ENCODE assay signal across 8 mouse cellular contexts in the genomic region with DNA sequence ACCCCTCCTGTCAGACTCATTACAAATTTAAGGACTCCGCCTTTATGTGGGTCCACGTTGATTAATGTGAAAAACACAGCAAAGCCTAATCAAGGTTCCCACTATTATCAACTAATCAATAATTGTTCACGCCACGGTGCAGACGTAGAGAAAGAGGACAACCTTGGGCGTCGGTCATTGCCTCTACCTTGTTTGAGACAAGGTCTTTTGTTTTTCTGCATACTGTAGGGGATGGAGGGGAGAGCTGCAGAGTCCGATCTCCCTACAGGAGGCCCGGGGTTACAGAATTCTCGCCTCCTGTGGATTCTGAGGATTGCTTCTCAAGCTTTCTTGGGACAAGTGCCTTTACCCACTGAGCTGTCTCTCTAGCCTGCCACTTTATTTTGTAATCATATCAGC. TPM values are rescaled to one million over a fixed set of nuclear protein-coding genes. Genes with fewer than 3 reads are reported as not detected.
A peak's percentile ranks its signal among the peaks of the same experiment; 100 is the strongest.
DNase-seq lines count a peak whose midpoint lies in the region; ATAC-seq and TF ChIP-seq lines count a peak whose summit lies in the region.

No protein-coding gene starts in this region.

- DNase-seq in embryo, embryonic 11.5 days (ENCODE audit: low read depth, low spot score) = peak; percentile 2
- DNase-seq in embryo, embryonic 9.5 days (ENCODE audit: extremely low spot score) = no peak
- peak; percentile 10 for DNase-seq in thymus, postnatal 14 days
- no peak for DNase-seq in thymus, postnatal 0 days (ENCODE audit: low spot score)
- DNase-seq in kidney, postnatal 0 days (ENCODE audit: low spot score) = peak; percentile 12
- DNase-seq in c-Kit-positive CD71-positive TER-119-positive erythroid progenitor cells, embryonic 14.5 days (ENCODE audit: low spot score) = no peak
- no peak for DNase-seq in spleen, postnatal 14 days (ENCODE audit: low spot score in 2 of 2)

- peak overlapping the region; percentile 91 for H3K4me3 ChIP-seq in kidney, postnatal 0 days (replicated peaks; ENCODE audit: low read depth, low read length)
- H3K4me3 ChIP-seq in neural tube, embryonic 13.5 days = peak overlapping the region; percentile 75

- H3K9me3 ChIP-seq in kidney, postnatal 0 days (replicated peaks; ENCODE audit: low read length) = no peaks in the 10 kb centered on the region
- no peaks in the 10 kb centered on the region for H3K9me3 ChIP-seq in neural tube, embryonic 13.5 days

- no peaks in the 10 kb centered on the region for H3K4me1 ChIP-seq in kidney, postnatal 0 days (replicated peaks; ENCODE audit: insufficient read depth, low read length)
- H3K4me1 ChIP-seq in neural tube, embryonic 13.5 days (replicated peaks) = peaks cover 30% of the 10 kb centered on the region

- H3K36me3 ChIP-seq in kidney, postnatal 0 days (ENCODE audit: insufficient read depth, low read length) = no peaks in the 10 kb centered on the region
- peaks cover 25% of the 10 kb centered on the region for H3K36me3 ChIP-seq in neural tube, embryonic 13.5 days

- WGBS in kidney, postnatal 0 days = 2% methylated on average over 10 of the region's 10 CpGs
- 1% methylated on average over 10 of the region's 10 CpGs for WGBS in neural tube, embryonic 13.5 days

- H3K27me3 ChIP-seq in kidney, postnatal 0 days (ENCODE audit: insufficient read depth, low read length) = no peaks in the 10 kb centered on the region
- no peaks in the 10 kb centered on the region for H3K27me3 ChIP-seq in neural tube, embryonic 13.5 days

- peak overlapping the region; percentile 75 for H3K9ac ChIP-seq in kidney, postnatal 0 days (ENCODE audit: low read depth, low read length)
- peak overlapping the region; percentile 85 for H3K9ac ChIP-seq in neural tube, embryonic 13.5 days

- no peak for ATAC-seq in kidney, postnatal 0 days (replicated peaks; ENCODE audit: low FRiP score, low read depth)
- ATAC-seq in neural tube, embryonic 13.5 days (ENCODE audit: low read depth) = peak; percentile 43

- H3K27ac ChIP-seq in kidney, postnatal 0 days = peak overlapping the region; percentile 66
- H3K27ac ChIP-seq in neural tube, embryonic 13.5 days (replicated peaks) = peak overlapping the region; percentile 87

- H3K4me2 ChIP-seq in kidney, postnatal 0 days (ENCODE audit: low read length) = peak overlapping the region; percentile 65
- H3K4me2 ChIP-seq in neural tube, embryonic 13.5 days = peak overlapping the region; percentile 64

- no peak for TF ChIP-seq CTCF in kidney, postnatal 0 days (IDR thresholded peaks at IDR 0.05; ENCODE audit: low read depth)

RNA-seq across cellular contexts. Expression of gene Cep70, which starts 0.7 kb away (rescaled TPM):
- 39.0 and 40.4 TPM in 2 replicates for polyA plus RNA-seq in thymus, postnatal 0 days (2015; fragmentation: Nextera tagmentation; extraction: Ambion mirVana)
- 21.9 and 22.1 TPM in 2 replicates for polyA plus RNA-seq in kidney, postnatal 0 days (2015; fragmentation: Nextera tagmentation; extraction: Ambion mirVana)
- polyA plus RNA-seq in neural tube, embryonic 13.5 days (2015; fragmentation: Nextera tagmentation; extraction: Ambion mirVana) = 56.2 and 57.1 TPM in 2 replicates

RNA-seq across cellular contexts. Expression of gene Faiml, which starts 6.9 kb away (rescaled TPM):
- polyA plus RNA-seq in thymus, postnatal 0 days (2015; fragmentation: Nextera tagmentation; extraction: Ambion mirVana) = not detected in 2 replicates
- not detected in 2 replicates for polyA plus RNA-seq in kidney, postnatal 0 days (2015; fragmentation: Nextera tagmentation; extraction: Ambion mirVana)
- not detected in 2 replicates for polyA plus RNA-seq in neural tube, embryonic 13.5 days (2015; fragmentation: Nextera tagmentation; extraction: Ambion mirVana)

Comparison
In these comparisons a context has a peak if more than half of its experiments do, and no peak if none do; other contexts are left out.
1. DNase-seq: peak in embryo, embryonic 11.5 days (single experiment), thymus, postnatal 14 days (single experiment) and kidney, postnatal 0 days (single experiment); none in embryo, embryonic 9.5 days (single experiment), thymus, postnatal 0 days (single experiment), c-Kit-positive CD71-positive TER-119-positive erythroid progenitor cells, embryonic 14.5 days (single experiment) and spleen, postnatal 14 days (0 of 2).